Mouse (Mus musculus) liver, embryonic 13.5 days (tissue): ENCODE measurements around the gene Adamts7. TPM values are rescaled to one million over a fixed set of nuclear protein-coding genes. Genes with fewer than 3 reads are reported as not detected.

Experiments
- ATAC-seq: fragments of 200-750 bp; cut with Nextera tagmentation; 2 replicates; pipeline ENCODE4 v1.8.0; 2017; ENCODE audit warnings: low read depth, mild to moderate bottlenecking, moderate number of reproducible peaks, moderate library complexity
- DNase-seq: peaks from one replicate; pipeline ENCODE4 v3.0.0; 2022
- H3K27ac ChIP-seq: fragments of 300-500 bp; sonication (generic); 2 replicates; pipeline ENCODE4 v1.5.1; 2015; ENCODE audit warnings: moderate library complexity, mild to moderate bottlenecking, inconsistent platforms
- H3K27me3 ChIP-seq: fragments of 300-500 bp; sonication (generic); 2 replicates; pipeline ENCODE4 v1.6.1; 2015; ENCODE audit warnings: mild to moderate bottlenecking, inconsistent platforms
- H3K36me3 ChIP-seq: fragments of 300-500 bp; sonication (generic); 2 replicates; pipeline ENCODE4 v1.6.1; 2015; ENCODE audit warnings: mild to moderate bottlenecking, inconsistent platforms
- H3K4me1 ChIP-seq: fragments of 300-500 bp; sonication (generic); replicated peaks from 2 replicates; pipeline ENCODE4 v1.6.1; 2015; ENCODE audit warnings: inconsistent platforms
- H3K4me2 ChIP-seq: fragments of 300-500 bp; sonication (generic); 2 replicates; pipeline ENCODE4 v1.6.1; 2015; ENCODE audit warnings: inconsistent platforms, mild to moderate bottlenecking, moderate library complexity
- H3K4me3 ChIP-seq: fragments of 300-500 bp; sonication (generic); replicated peaks from 2 replicates; pipeline ENCODE4 v1.5.1; 2015; ENCODE audit warnings: mild to moderate bottlenecking, inconsistent platforms
- H3K9ac ChIP-seq: fragments of 300-500 bp; sonication (generic); 2 replicates; pipeline ENCODE4 v1.6.1; 2015; ENCODE audit warnings: mild to moderate bottlenecking, inconsistent platforms
- H3K9me3 ChIP-seq: fragments of 300-500 bp; sonication (generic); replicated peaks from 2 replicates; pipeline ENCODE4 v1.6.1; 2016; ENCODE audit warnings: inconsistent platforms
- WGBS: fragments of 180-500 bp; shearing (Covaris S2); methylation state at CpG from one replicate; pipeline ENCODE4 v1.1.7; 2015; ENCODE audit not compliant: insufficient replicate concordance; 5-methylcytosine and 5-hydroxymethylcytosine counted together
- polyA plus RNA-seq: library from polyadenylated mRNA; unstranded; fragments of >200 nt; fragmentation: Nextera tagmentation; extraction: Ambion mirVana; gene quantifications from 2 replicates; pipeline ENCODE4 v1.2.1, GENCODE M21; 2015

The Adamts7 gene
- polyA plus RNA-seq, 1 experiment from 2014 or later: 0.71 TPM

- Histone ChIP-seq H3K9me3 (no peaks in the 10 kb centered on the region), H3K4me3 (peak overlapping the region; percentile 55), H3K9ac (peak overlapping the region; percentile 63), H3K27me3 (no peaks in the 10 kb centered on the region), H3K36me3 (no peaks in the 10 kb centered on the region), H3K4me2 (peak overlapping the region; percentile 69), H3K4me1 (peaks cover 14% of the 10 kb centered on the region; the same call in 1 of the 2 replicates), H3K27ac (0 out of 2 replicates have a peak overlapping the region, but pooled peaks have one; percentile 34)
- ATAC-seq (peak; percentile 91), DNase-seq (peak; percentile 75)
- WGBS: under 1% methylated on average over 30 of the region's 30 CpGs
These were observed 36.4 kb upstream of the Adamts7 start for GRCm38 (mm10) chr9:90126260-90127010.

- H3K4me1 ChIP-seq: peaks cover 14% of the 10 kb centered on the region; the same call in 1 of the 2 replicates
- no peaks in the 10 kb centered on the region for H3K27me3 ChIP-seq
- peak overlapping the region; percentile 31 for H3K9ac ChIP-seq
- H3K4me2 ChIP-seq: peak overlapping the region; percentile 69
- WGBS: 40% methylated on average over 6 of the region's 6 CpGs
- ATAC-seq (no peak), DNase-seq (no peak)
- H3K36me3 ChIP-seq: no peaks in the 10 kb centered on the region
- H3K4me3 ChIP-seq: peak overlapping the region; percentile 55
- no peak overlapping the region for H3K27ac ChIP-seq
- H3K9me3 ChIP-seq: no peaks in the 10 kb centered on the region
These were observed 35.7 kb upstream of the Adamts7 start for GRCm38 (mm10) chr9:90127146-90127545.

GRCm38 (mm10) chr9:90128636-90129201 is 34.1 kb upstream of the Adamts7 start:
- ATAC-seq (no peak), DNase-seq (no peak)
- no peaks in the 10 kb centered on the region for H3K27me3 ChIP-seq
- 53% methylated on average over 6 of the region's 6 CpGs for WGBS
- H3K9ac ChIP-seq: no peak overlapping the region
- H3K4me2 ChIP-seq: no peak overlapping the region
- no peaks in the 10 kb centered on the region for H3K36me3 ChIP-seq
- H3K9me3 ChIP-seq: no peaks in the 10 kb centered on the region
- no peak overlapping the region for H3K4me3 ChIP-seq
- H3K27ac ChIP-seq: no peak overlapping the region
- peaks cover 14% of the 10 kb centered on the region; the same call in 1 of the 2 replicates for H3K4me1 ChIP-seq

GRCm38 (mm10) chr9:90133562-90134355 is 29.1 kb upstream of the Adamts7 start:
- ATAC-seq (no peak), DNase-seq (no peak)
- H3K4me2 ChIP-seq: no peak overlapping the region
- no peak overlapping the region for H3K9ac ChIP-seq
- WGBS: 65% methylated on average over 7 of the region's 7 CpGs
- H3K36me3 ChIP-seq: no peaks in the 10 kb centered on the region
- peaks cover 5% of the 10 kb centered on the region; the same call in 1 of the 2 replicates for H3K4me1 ChIP-seq
- no peaks in the 10 kb centered on the region for H3K9me3 ChIP-seq
- H3K27me3 ChIP-seq: no peaks in the 10 kb centered on the region
- no peak overlapping the region for H3K27ac ChIP-seq
- H3K4me3 ChIP-seq: no peak overlapping the region

GRCm38 (mm10) chr9:90135466-90135865 is 27.4 kb upstream of the Adamts7 start:
- Histone ChIP-seq H3K9ac (no peak overlapping the region), H3K4me3 (no peak overlapping the region), H3K27ac (no peak overlapping the region), H3K4me2 (no peak overlapping the region), H3K9me3 (no peaks in the 10 kb centered on the region), H3K27me3 (no peaks in the 10 kb centered on the region), H3K4me1 (peaks cover 5% of the 10 kb centered on the region; the same call in 1 of the 2 replicates), H3K36me3 (no peaks in the 10 kb centered on the region)
- WGBS: 68% methylated on average over 8 of the region's 8 CpGs
- ATAC-seq (no peak), DNase-seq (no peak)

- Histone ChIP-seq H3K9ac (no peak overlapping the region), H3K4me1 (peaks cover 5% of the 10 kb centered on the region; the same call in 1 of the 2 replicates), H3K36me3 (no peaks in the 10 kb centered on the region), H3K27me3 (no peaks in the 10 kb centered on the region), H3K4me2 (no peak overlapping the region), H3K9me3 (no peaks in the 10 kb centered on the region), H3K4me3 (no peak overlapping the region), H3K27ac (no peak overlapping the region)
- ATAC-seq: 0 out of 2 replicates have a peak, but pooled peaks have one; percentile 12
- DNase-seq: no peak
- WGBS: 66% methylated on average over 9 of the region's 9 CpGs
These were observed 26.7 kb upstream of the Adamts7 start for GRCm38 (mm10) chr9:90135963-90136677.

GRCm38 (mm10) chr9:90136678-90136965 is 26.2 kb upstream of the Adamts7 start:
- WGBS: 82% methylated on average over 1 of the region's 1 CpGs
- ATAC-seq: no peak
- no peak overlapping the region for H3K4me3 ChIP-seq
- H3K9me3 ChIP-seq: no peaks in the 10 kb centered on the region
- no peaks in the 10 kb centered on the region for H3K27me3 ChIP-seq
- H3K27ac ChIP-seq: no peak overlapping the region
- no peak for DNase-seq
- peaks cover 5% of the 10 kb centered on the region; the same call in 1 of the 2 replicates for H3K4me1 ChIP-seq
- no peak overlapping the region for H3K4me2 ChIP-seq
- no peak overlapping the region for H3K9ac ChIP-seq
- no peaks in the 10 kb centered on the region for H3K36me3 ChIP-seq

GRCm38 (mm10) chr9:90145788-90146187 is 17.1 kb upstream of the Adamts7 start:
- H3K9me3 ChIP-seq: no peaks in the 10 kb centered on the region
- H3K4me2 ChIP-seq: no peak overlapping the region
- no peak overlapping the region for H3K4me3 ChIP-seq
- WGBS: 30% methylated on average over 2 of the region's 2 CpGs
- no peaks in the 10 kb centered on the region for H3K36me3 ChIP-seq
- H3K27me3 ChIP-seq: no peaks in the 10 kb centered on the region
- DNase-seq (no peak), ATAC-seq (no peak)
- H3K9ac ChIP-seq: no peak overlapping the region
- H3K4me1 ChIP-seq: no peaks in the 10 kb centered on the region
- H3K27ac ChIP-seq: no peak overlapping the region

- Histone ChIP-seq H3K9ac (no peak overlapping the region), H3K4me1 (no peaks in the 10 kb centered on the region), H3K4me2 (no peak overlapping the region), H3K36me3 (no peaks in the 10 kb centered on the region), H3K27me3 (no peaks in the 10 kb centered on the region), H3K27ac (no peak overlapping the region), H3K4me3 (no peak overlapping the region), H3K9me3 (no peaks in the 10 kb centered on the region)
- 50% methylated on average over 5 of the region's 5 CpGs for WGBS
- ATAC-seq (no peak), DNase-seq (no peak)
These were observed 16.0 kb upstream of the Adamts7 start for GRCm38 (mm10) chr9:90146869-90147268.

- no peaks in the 10 kb centered on the region for H3K9me3 ChIP-seq
- H3K4me1 ChIP-seq: peaks cover 17% of the 10 kb centered on the region; the same call in 1 of the 2 replicates
- DNase-seq (peak; percentile 23), ATAC-seq (peak; percentile 78)
- peak overlapping the region; percentile 61 for H3K4me3 ChIP-seq
- peaks cover 52% of the 10 kb centered on the region for H3K27me3 ChIP-seq
- H3K27ac ChIP-seq: no peak overlapping the region
- no peak overlapping the region for H3K9ac ChIP-seq
- WGBS: 7% methylated on average over 29 of the region's 29 CpGs
- no peaks in the 10 kb centered on the region for H3K36me3 ChIP-seq
- peak overlapping the region; percentile 80 for H3K4me2 ChIP-seq
These were observed 485 bp upstream of the Adamts7 start for GRCm38 (mm10) chr9:90162243-90162925.
